Mouse (Mus musculus): ENCODE measurements around the gene Tes. TPM values are rescaled to one million over a fixed set of nuclear protein-coding genes. Genes with fewer than 3 reads are reported as not detected.
A peak's percentile ranks its signal among the peaks of the same experiment; 100 is the strongest.

Gene Tes
- polyA plus RNA-seq (2014; fragmentation: Nextera tagmentation; extraction: Ambion mirVana): 69.5 and 72.9 TPM in 2 replicates

DNA sequence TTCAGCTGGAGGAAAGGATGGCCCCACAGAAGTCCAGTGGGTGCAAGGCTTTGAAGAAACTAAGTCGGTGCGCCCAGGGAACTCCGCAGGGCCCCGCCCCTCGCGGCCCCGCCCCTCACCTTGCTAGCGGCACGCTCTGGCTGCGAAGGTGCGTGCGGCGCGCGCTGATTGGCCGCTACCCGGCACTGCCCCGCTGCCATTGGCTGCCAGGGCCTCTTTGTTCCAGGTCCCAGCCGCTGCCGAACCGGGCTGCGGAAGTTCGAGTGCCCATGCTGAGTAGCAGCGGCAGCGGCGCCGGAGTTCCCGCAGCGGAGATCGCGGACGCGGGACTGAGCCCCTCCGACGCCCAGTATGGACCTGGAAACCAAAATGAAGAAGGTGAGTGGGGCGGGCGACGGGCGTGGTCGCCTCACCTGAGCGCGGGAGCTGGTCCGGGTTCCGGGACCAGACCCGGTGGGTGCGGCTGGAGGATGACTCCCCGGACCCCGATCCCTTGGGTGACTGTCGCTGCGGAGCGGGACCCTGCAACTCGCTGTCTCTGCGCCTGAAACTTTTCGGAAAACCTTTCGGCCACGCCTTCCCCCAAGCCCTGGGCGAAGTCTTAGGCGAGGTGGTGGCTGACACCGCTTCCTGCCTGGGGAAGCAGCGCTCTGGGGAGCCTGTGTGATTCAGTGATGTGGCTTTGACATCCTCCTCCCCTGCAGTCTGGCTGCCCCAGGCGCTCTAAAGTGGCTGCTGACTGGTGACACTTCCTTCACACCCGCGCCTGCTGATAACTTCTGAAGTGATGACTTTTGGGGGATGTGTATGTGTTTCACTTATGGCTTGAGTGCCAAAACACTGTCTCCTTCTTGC lies at the start of gene Tes:
TSS of gene Tes (plus strand) at position 214 of the 855 bp plus-strand sequence.
- WGBS: under 1% methylated on average over 63 of the region's 63 CpGs
- DNase-seq (ENCODE audit: low spot score): peak; percentile 79
- Histone ChIP-seq H3K4me2 (replicated peaks) (peak within 1 kb of the TSS; percentile 82), H3K9ac (peak within 1 kb of the TSS; percentile 96), H3K27me3 (ENCODE audit: control insufficient read depth, insufficient read depth, low read length) (no peaks in the 10 kb centered on the region), H3K4me1 (replicated peaks; ENCODE audit: control insufficient read depth, insufficient read depth, low read length) (peaks cover 8% of the 10 kb centered on the region), H3K9me3 (ENCODE audit: control insufficient read depth, low read length) (no peaks in the 10 kb centered on the region), H3K27ac (peak within 1 kb of the TSS; percentile 64; the same call in 1 of the 2 replicates), H3K4me3 (replicated peaks; ENCODE audit: low read length) (peak within 1 kb of the TSS; percentile 92), H3K36me3 (replicated peaks; ENCODE audit: control insufficient read depth, insufficient read depth) (no peaks in the 10 kb centered on the region)
- ATAC-seq (ENCODE audit: low FRiP score): peak; percentile 97

GRCm38 (mm10) chr6:17025886-17026285 lies 39.1 kb upstream of the Tes start:
- H3K9ac ChIP-seq: no peak overlapping the region
- H3K4me1 ChIP-seq (replicated peaks; ENCODE audit: control insufficient read depth, insufficient read depth, low read length): no peaks in the 10 kb centered on the region
- 75% methylated on average over 7 of the region's 7 CpGs for WGBS
- no peak overlapping the region for H3K4me3 ChIP-seq (replicated peaks; ENCODE audit: low read length)
- DNase-seq (ENCODE audit: low spot score): no peak
- no peaks in the 10 kb centered on the region for H3K9me3 ChIP-seq (ENCODE audit: control insufficient read depth, low read length)
- no peak for ATAC-seq (ENCODE audit: low FRiP score)
- H3K27me3 ChIP-seq (ENCODE audit: control insufficient read depth, insufficient read depth, low read length): no peaks in the 10 kb centered on the region
- no peak overlapping the region for H3K27ac ChIP-seq
- H3K36me3 ChIP-seq (replicated peaks; ENCODE audit: control insufficient read depth, insufficient read depth): no peaks in the 10 kb centered on the region
- no peak overlapping the region for H3K4me2 ChIP-seq (replicated peaks)

DNA sequence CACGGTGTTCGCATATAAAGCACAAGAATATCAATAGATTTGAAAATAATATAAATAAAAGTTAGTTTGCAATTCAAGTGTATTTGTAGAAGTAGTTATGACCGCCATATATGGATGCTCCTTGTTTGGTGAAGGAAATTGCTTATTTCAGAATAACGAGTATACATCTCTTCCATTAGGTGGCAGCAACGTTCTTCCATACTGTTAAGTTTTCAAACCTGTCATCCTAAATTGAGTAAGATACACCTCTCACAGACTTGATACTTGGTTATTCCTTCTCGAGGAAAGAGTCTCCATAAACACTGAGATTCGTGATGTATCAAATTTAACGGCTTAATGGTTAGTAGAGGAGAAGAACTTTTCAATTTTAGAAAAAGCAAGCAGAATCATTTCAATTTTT lies 37.4 kb upstream of the Tes start:
- DNase-seq (ENCODE audit: low spot score) (peak; percentile 88), ATAC-seq (ENCODE audit: low FRiP score) (0 out of 2 replicates have a peak, but pooled peaks have one; percentile 17)
- Histone ChIP-seq H3K9ac (no peak overlapping the region), H3K4me2 (replicated peaks) (no peak overlapping the region), H3K27me3 (ENCODE audit: control insufficient read depth, insufficient read depth, low read length) (no peaks in the 10 kb centered on the region), H3K36me3 (replicated peaks; ENCODE audit: control insufficient read depth, insufficient read depth) (no peaks in the 10 kb centered on the region), H3K4me1 (replicated peaks; ENCODE audit: control insufficient read depth, insufficient read depth, low read length) (no peaks in the 10 kb centered on the region), H3K27ac (no peak overlapping the region), H3K9me3 (ENCODE audit: control insufficient read depth, low read length) (no peaks in the 10 kb centered on the region), H3K4me3 (replicated peaks; ENCODE audit: low read length) (no peak overlapping the region)
- 24% methylated on average over 8 of the region's 8 CpGs for WGBS

GRCm38 (mm10) chr6:17028809-17029208 lies 36.1 kb upstream of the Tes start:
- Histone ChIP-seq H3K9ac (no peak overlapping the region), H3K4me3 (replicated peaks; ENCODE audit: low read length) (no peak overlapping the region), H3K27ac (no peak overlapping the region), H3K36me3 (replicated peaks; ENCODE audit: control insufficient read depth, insufficient read depth) (no peaks in the 10 kb centered on the region), H3K27me3 (ENCODE audit: control insufficient read depth, insufficient read depth, low read length) (no peaks in the 10 kb centered on the region), H3K9me3 (ENCODE audit: control insufficient read depth, low read length) (no peaks in the 10 kb centered on the region), H3K4me2 (replicated peaks) (no peak overlapping the region), H3K4me1 (replicated peaks; ENCODE audit: control insufficient read depth, insufficient read depth, low read length) (no peaks in the 10 kb centered on the region)
- no peak for DNase-seq (ENCODE audit: low spot score)
- 89% methylated on average over 8 of the region's 8 CpGs for WGBS
- ATAC-seq (ENCODE audit: low FRiP score): no peak

DNA sequence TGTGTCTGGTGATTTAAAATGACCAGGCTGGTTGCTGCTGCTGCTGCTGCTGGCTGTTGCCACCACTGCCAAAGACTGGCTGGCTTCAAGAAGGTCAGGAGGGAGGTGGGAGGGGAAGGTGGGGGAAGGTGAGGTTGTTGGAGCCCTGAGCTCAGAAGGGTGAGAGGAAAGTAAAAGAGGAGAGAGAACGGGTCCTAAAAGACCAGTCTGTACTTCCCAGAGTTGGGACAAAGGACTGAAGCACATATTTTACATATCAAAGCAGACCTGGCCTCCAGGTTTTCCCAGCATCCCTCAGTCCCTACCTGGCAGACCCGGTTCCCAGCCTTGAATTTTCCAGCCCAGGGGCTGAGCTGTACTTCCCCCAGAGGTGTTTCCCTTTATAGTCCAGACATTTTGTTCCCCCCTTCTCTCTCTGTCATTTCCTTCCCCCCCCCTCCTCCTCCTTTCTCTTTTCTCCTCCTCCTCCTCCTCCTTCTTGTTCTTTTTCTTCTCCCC lies 32.7 kb upstream of the Tes start:
- DNase-seq (ENCODE audit: low spot score): no peak

GRCm38 (mm10) chr6:17034095-17034494 lies 30.9 kb upstream of the Tes start:
- no peaks in the 10 kb centered on the region for H3K36me3 ChIP-seq (replicated peaks; ENCODE audit: control insufficient read depth, insufficient read depth)
- H3K27ac ChIP-seq: no peak overlapping the region
- H3K4me2 ChIP-seq (replicated peaks): no peak overlapping the region
- H3K9ac ChIP-seq: no peak overlapping the region
- H3K4me3 ChIP-seq (replicated peaks; ENCODE audit: low read length): no peak overlapping the region
- no peaks in the 10 kb centered on the region for H3K9me3 ChIP-seq (ENCODE audit: control insufficient read depth, low read length)
- H3K4me1 ChIP-seq (replicated peaks; ENCODE audit: control insufficient read depth, insufficient read depth, low read length): no peaks in the 10 kb centered on the region
- WGBS: 98% methylated on average over 2 of the region's 2 CpGs
- DNase-seq (ENCODE audit: low spot score) (no peak), ATAC-seq (ENCODE audit: low FRiP score) (no peak)
- no peaks in the 10 kb centered on the region for H3K27me3 ChIP-seq (ENCODE audit: control insufficient read depth, insufficient read depth, low read length)

More for the DNA sequence above, 32.7 kb upstream of the Tes start:
- Histone ChIP-seq H3K4me3 (replicated peaks; ENCODE audit: low read length) (no peak overlapping the region), H3K36me3 (replicated peaks; ENCODE audit: control insufficient read depth, insufficient read depth) (no peaks in the 10 kb centered on the region), H3K4me1 (replicated peaks; ENCODE audit: control insufficient read depth, insufficient read depth, low read length) (no peaks in the 10 kb centered on the region), H3K27me3 (ENCODE audit: control insufficient read depth, insufficient read depth, low read length) (no peaks in the 10 kb centered on the region), H3K4me2 (replicated peaks) (no peak overlapping the region), H3K27ac (no peak overlapping the region), H3K9ac (no peak overlapping the region), H3K9me3 (ENCODE audit: control insufficient read depth, low read length) (no peaks in the 10 kb centered on the region)
- no peak for ATAC-seq (ENCODE audit: low FRiP score)
- WGBS: 0% methylated on average over 2 of the region's 2 CpGs

DNA sequence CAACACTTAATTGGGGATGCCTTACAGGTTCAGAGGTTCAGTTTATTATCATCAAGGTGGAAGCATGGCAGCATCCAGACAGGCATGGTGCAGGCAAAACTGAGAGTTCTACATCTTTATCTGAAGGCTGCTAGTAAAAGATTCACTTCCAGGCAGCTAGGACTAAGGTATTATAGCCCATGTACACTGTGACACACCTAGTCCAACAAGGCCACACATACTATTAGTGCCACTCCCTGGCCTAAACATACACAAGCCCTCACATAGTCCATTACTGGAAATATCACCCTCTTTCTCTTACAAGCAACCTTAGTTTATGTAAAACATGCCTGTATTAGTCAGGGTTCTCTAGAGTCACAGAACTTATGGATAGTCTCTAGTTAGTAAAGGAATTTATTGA lies 29.7 kb upstream of the Tes start:
- Histone ChIP-seq H3K27ac (no peak overlapping the region), H3K27me3 (ENCODE audit: control insufficient read depth, insufficient read depth, low read length) (no peaks in the 10 kb centered on the region), H3K36me3 (replicated peaks; ENCODE audit: control insufficient read depth, insufficient read depth) (no peaks in the 10 kb centered on the region), H3K4me2 (replicated peaks) (no peak overlapping the region), H3K9me3 (ENCODE audit: control insufficient read depth, low read length) (no peaks in the 10 kb centered on the region), H3K4me1 (replicated peaks; ENCODE audit: control insufficient read depth, insufficient read depth, low read length) (no peaks in the 10 kb centered on the region), H3K4me3 (replicated peaks; ENCODE audit: low read length) (no peak overlapping the region), H3K9ac (no peak overlapping the region)
- no peak for DNase-seq (ENCODE audit: low spot score)
- ATAC-seq (ENCODE audit: low FRiP score): no peak

DNA sequence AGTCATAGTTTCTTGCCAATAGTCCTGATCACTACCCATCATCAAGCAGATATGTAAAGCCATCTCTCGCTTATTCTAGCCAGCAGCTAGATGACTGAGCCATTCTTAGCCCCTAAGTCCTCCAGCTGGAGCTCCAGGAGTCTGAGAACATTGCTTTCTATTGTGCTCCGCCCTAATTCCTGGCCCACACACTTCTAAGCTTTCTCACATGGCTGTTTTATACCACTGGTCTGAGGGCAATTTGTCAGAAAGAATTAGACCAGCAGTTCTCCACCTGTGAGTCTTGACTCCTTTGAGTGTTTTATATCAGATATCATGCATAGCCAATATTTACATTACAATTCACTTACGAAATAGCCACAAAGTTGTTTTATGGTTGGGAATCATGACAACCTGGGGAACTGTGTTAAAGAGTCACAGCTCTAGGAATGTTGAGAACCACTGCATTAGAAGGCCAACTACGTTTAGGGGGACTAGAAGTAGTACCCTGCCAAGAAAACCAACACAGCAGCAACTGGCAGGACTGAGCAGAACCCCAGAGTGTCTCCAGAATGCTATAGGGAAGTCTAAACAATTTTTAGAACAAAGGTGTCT lies 13.4 kb upstream of the Tes start:
- Histone ChIP-seq H3K4me3 (replicated peaks; ENCODE audit: low read length) (no peak overlapping the region), H3K4me2 (replicated peaks) (no peak overlapping the region), H3K27me3 (ENCODE audit: control insufficient read depth, insufficient read depth, low read length) (no peaks in the 10 kb centered on the region), H3K27ac (no peak overlapping the region), H3K36me3 (replicated peaks; ENCODE audit: control insufficient read depth, insufficient read depth) (no peaks in the 10 kb centered on the region), H3K9me3 (ENCODE audit: control insufficient read depth, low read length) (no peaks in the 10 kb centered on the region), H3K4me1 (replicated peaks; ENCODE audit: control insufficient read depth, insufficient read depth, low read length) (no peaks in the 10 kb centered on the region), H3K9ac (no peak overlapping the region)
- WGBS: 74% methylated on average over 4 of the region's 4 CpGs
- DNase-seq (ENCODE audit: low spot score) (no peak), ATAC-seq (ENCODE audit: low FRiP score) (no peak)

DNA sequence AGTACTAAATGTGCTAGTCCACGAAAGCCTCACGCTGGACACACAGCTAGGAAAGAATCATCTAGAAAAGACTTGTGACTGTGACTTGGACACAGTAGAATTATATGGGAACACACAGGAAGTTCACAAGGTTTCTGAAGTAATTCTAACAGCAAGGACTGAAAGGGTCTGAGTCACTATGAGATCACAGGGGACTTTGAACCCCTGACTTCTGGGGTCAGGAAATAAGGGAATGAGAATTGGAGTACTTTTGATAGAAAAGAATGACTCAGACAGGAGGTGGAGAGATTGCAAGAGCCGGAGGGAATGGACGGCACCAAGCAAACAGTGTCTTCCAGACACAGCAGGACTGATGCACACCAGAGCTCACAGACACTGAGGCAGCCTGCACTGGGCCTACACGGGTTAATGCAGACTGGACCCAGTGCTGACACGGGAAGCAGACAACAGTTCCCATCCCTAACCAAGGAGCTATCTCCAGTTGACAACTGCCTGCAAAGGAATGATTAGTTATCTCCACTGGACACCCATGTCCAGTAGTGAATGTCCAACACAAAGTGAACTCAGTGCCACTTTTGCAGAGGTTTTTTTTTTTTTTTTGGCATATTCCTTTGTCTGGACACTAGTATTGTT lies 11.8 kb upstream of the Tes start:
- ATAC-seq (ENCODE audit: low FRiP score): no peak
- WGBS: 74% methylated on average over 6 of the region's 6 CpGs
- no peak overlapping the region for H3K27ac ChIP-seq

More for the DNA sequence above, 11.8 kb upstream of the Tes start:
- no peak overlapping the region for H3K4me2 ChIP-seq (replicated peaks)
- no peaks in the 10 kb centered on the region for H3K27me3 ChIP-seq (ENCODE audit: control insufficient read depth, insufficient read depth, low read length)
- no peaks in the 10 kb centered on the region for H3K4me1 ChIP-seq (replicated peaks; ENCODE audit: control insufficient read depth, insufficient read depth, low read length)
- no peaks in the 10 kb centered on the region for H3K36me3 ChIP-seq (replicated peaks; ENCODE audit: control insufficient read depth, insufficient read depth)
- H3K4me3 ChIP-seq (replicated peaks; ENCODE audit: low read length): no peak overlapping the region
- DNase-seq (ENCODE audit: low spot score): no peak
- H3K9me3 ChIP-seq (ENCODE audit: control insufficient read depth, low read length): no peaks in the 10 kb centered on the region
- H3K9ac ChIP-seq: no peak overlapping the region
